Mouse (Mus musculus): ENCODE data around the gene 1110051M20Rik. TPM values are rescaled to one million over a fixed set of nuclear protein-coding genes. Genes with fewer than 3 reads are reported as not detected.

Gene 1110051M20Rik
- polyA plus RNA-seq, 1 experiment from 2014 or later, result 46.3 TPM

DNA sequence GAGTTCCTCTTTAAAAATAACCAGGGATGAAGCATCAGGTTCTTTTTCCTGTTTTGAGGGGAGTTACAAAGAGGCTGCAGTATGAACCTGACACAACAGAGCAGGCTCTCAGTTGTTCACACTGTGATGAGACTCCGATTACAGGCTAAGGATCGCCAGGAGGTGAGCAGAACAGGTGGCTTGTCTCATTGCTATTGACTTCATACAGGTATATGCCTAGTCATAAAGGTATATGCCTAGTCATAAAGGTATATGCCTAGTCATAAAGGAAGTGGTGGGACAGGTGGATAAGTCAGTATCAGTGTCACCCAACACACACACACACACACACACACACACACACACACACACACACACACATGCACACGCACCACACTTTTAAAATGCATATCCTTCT, 115.8 kb downstream of the 1110051M20Rik start:
- no peak for ATAC-seq (ENCODE audit: insufficient number of reproducible peaks, insufficient read depth, low FRiP score, low read depth)
- 96% methylated on average over 3 of the region's 3 CpGs for WGBS
- H3K9ac ChIP-seq (ENCODE audit: low read length), result no peak overlapping the region
- H3K27ac ChIP-seq (replicated peaks in 1 of 2; ENCODE audit: control insufficient read depth in 1 of 2, insufficient read depth in 1 of 2, low read depth in 2 of 2, low read length in 2 of 2), result no peak overlapping the region
- H3K36me3 ChIP-seq (ENCODE audit: control insufficient read depth, insufficient read depth, low read length), result no peaks in the 10 kb centered on the region
- no peak overlapping the region for H3K4me2 ChIP-seq (ENCODE audit: low read length)
- H3K4me3 ChIP-seq (ENCODE audit: control insufficient read depth in 1 of 2, insufficient read depth in 1 of 2, low read depth in 1 of 2, low read length in 2 of 2), result no peak overlapping the region
- H3K4me1 ChIP-seq (ENCODE audit: control insufficient read depth in 2 of 2, insufficient read depth in 2 of 2, low read length in 2 of 2), result peaks cover 0 to 4% of the 10 kb centered on the region in 2 experiments; a peak in 1 of 4 replicates
- no peaks in the 10 kb centered on the region for H3K9me3 ChIP-seq (ENCODE audit: control insufficient read depth, low read length)
- H3K27me3 ChIP-seq (ENCODE audit: control insufficient read depth, insufficient read depth, low read length), result no peaks in the 10 kb centered on the region

GRCm38 (mm10) chr2:91327968-91328728, 116.4 kb downstream of the 1110051M20Rik start:
- Histone ChIP-seq H3K9ac (ENCODE audit: low read length) (no peak overlapping the region), H3K4me1 (ENCODE audit: control insufficient read depth in 2 of 2, insufficient read depth in 2 of 2, low read length in 2 of 2) (peaks cover 0 to 4% of the 10 kb centered on the region in 2 experiments; a peak in 1 of 4 replicates), H3K27me3 (ENCODE audit: control insufficient read depth, insufficient read depth, low read length) (no peaks in the 10 kb centered on the region), H3K4me3 (ENCODE audit: control insufficient read depth in 1 of 2, insufficient read depth in 1 of 2, low read depth in 1 of 2, low read length in 2 of 2) (no peak overlapping the region), H3K4me2 (ENCODE audit: low read length) (no peak overlapping the region), H3K36me3 (ENCODE audit: control insufficient read depth, insufficient read depth, low read length) (no peaks in the 10 kb centered on the region), H3K9me3 (ENCODE audit: control insufficient read depth, low read length) (no peaks in the 10 kb centered on the region), H3K27ac (replicated peaks in 1 of 2; ENCODE audit: control insufficient read depth in 1 of 2, insufficient read depth in 1 of 2, low read depth in 2 of 2, low read length in 2 of 2) (no peak overlapping the region)
- ATAC-seq (ENCODE audit: insufficient number of reproducible peaks, insufficient read depth, low FRiP score, low read depth), result no peak
- WGBS, result 69% methylated on average over 12 of the region's 12 CpGs

DNA sequence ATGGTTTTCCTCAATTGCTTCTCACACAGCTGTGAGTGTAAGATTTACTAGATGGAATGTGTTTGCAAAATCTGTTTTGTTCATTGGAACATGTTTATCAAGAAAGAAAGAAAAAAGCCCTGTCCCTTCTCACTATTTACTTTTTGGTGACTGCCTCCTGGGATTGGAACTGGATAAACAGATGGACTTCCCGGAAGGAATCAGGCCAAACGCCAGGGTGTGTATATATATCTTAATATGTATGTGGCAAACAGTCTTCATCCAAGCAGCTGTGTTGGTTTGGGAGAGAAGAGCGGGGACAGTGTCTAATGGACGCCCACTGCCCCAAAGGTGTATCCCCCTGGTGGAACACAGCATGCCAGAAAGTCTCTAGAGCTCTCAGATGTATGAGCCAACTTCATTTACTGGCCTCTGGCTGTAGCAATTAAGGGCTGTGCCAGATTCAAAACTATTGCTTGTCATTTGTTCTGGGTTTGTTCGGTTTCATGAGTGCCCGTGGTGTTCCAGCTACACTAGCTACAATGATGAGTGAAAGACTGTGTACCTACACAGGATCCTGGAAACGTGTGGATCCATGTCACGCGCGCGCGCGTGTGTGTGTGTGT, 117.7 kb downstream of the 1110051M20Rik start:
- H3K4me2 ChIP-seq (ENCODE audit: low read length), result no peak overlapping the region
- H3K9me3 ChIP-seq (ENCODE audit: control insufficient read depth, low read length), result no peaks in the 10 kb centered on the region
- no peak for ATAC-seq (ENCODE audit: insufficient number of reproducible peaks, insufficient read depth, low FRiP score, low read depth)
- H3K27me3 ChIP-seq (ENCODE audit: control insufficient read depth, insufficient read depth, low read length), result no peaks in the 10 kb centered on the region
- no peak overlapping the region for H3K27ac ChIP-seq (replicated peaks in 1 of 2; ENCODE audit: control insufficient read depth in 1 of 2, insufficient read depth in 1 of 2, low read depth in 2 of 2, low read length in 2 of 2)
- H3K4me3 ChIP-seq (ENCODE audit: control insufficient read depth in 1 of 2, insufficient read depth in 1 of 2, low read depth in 1 of 2, low read length in 2 of 2), result no peak overlapping the region
- no peak overlapping the region for H3K9ac ChIP-seq (ENCODE audit: low read length)
- peaks cover 0 to 4% of the 10 kb centered on the region in 2 experiments; a peak in 1 of 4 replicates for H3K4me1 ChIP-seq (ENCODE audit: control insufficient read depth in 2 of 2, insufficient read depth in 2 of 2, low read length in 2 of 2)
- no peaks in the 10 kb centered on the region for H3K36me3 ChIP-seq (ENCODE audit: control insufficient read depth, insufficient read depth, low read length)
- 93% methylated on average over 13 of the region's 13 CpGs for WGBS

GRCm38 (mm10) chr2:91324761-91325421, 119.6 kb downstream of the 1110051M20Rik start:
- Histone ChIP-seq H3K4me1 (ENCODE audit: control insufficient read depth in 2 of 2, insufficient read depth in 2 of 2, low read length in 2 of 2) (peaks cover 0 to 4% of the 10 kb centered on the region in 2 experiments; a peak in 1 of 4 replicates), H3K27ac (replicated peaks in 1 of 2; ENCODE audit: control insufficient read depth in 1 of 2, insufficient read depth in 1 of 2, low read depth in 2 of 2, low read length in 2 of 2) (no peak overlapping the region), H3K4me2 (ENCODE audit: low read length) (no peak overlapping the region), H3K4me3 (ENCODE audit: control insufficient read depth in 1 of 2, insufficient read depth in 1 of 2, low read depth in 1 of 2, low read length in 2 of 2) (no peak overlapping the region), H3K36me3 (ENCODE audit: control insufficient read depth, insufficient read depth, low read length) (no peaks in the 10 kb centered on the region), H3K27me3 (ENCODE audit: control insufficient read depth, insufficient read depth, low read length) (no peaks in the 10 kb centered on the region), H3K9me3 (ENCODE audit: control insufficient read depth, low read length) (no peaks in the 10 kb centered on the region), H3K9ac (ENCODE audit: low read length) (no peak overlapping the region)
- ATAC-seq (ENCODE audit: insufficient number of reproducible peaks, insufficient read depth, low FRiP score, low read depth), result no peak
- WGBS, result 45% methylated on average over 15 of the region's 15 CpGs

DNA sequence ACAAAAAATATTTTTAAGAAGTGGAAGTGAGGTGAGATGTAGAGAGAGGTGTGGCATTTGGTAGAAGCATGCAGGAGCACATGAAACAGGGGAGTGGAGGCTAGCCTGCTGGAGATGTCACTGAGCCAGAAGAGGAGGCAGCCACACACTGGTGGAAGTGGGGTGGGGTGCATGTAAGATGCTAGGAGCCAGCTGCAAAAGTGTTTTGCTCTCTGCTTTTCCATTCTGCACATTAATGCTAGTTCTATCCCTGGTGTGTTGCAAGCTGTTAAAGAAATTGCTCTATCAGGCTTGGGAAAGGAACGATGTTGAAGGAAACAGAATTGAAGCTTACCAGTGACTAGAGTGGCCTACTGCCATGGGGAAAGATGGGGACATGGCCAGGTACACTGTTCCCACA, 120.2 kb downstream of the 1110051M20Rik start:
- Histone ChIP-seq H3K9ac (ENCODE audit: low read length) (no peak overlapping the region), H3K36me3 (ENCODE audit: control insufficient read depth, insufficient read depth, low read length) (no peaks in the 10 kb centered on the region), H3K4me1 (ENCODE audit: control insufficient read depth in 2 of 2, insufficient read depth in 2 of 2, low read length in 2 of 2) (peaks cover 0 to 4% of the 10 kb centered on the region in 2 experiments; a peak in 1 of 4 replicates), H3K27me3 (ENCODE audit: control insufficient read depth, insufficient read depth, low read length) (no peaks in the 10 kb centered on the region), H3K9me3 (ENCODE audit: control insufficient read depth, low read length) (no peaks in the 10 kb centered on the region), H3K27ac (replicated peaks in 1 of 2; ENCODE audit: control insufficient read depth in 1 of 2, insufficient read depth in 1 of 2, low read depth in 2 of 2, low read length in 2 of 2) (no peak overlapping the region), H3K4me3 (ENCODE audit: control insufficient read depth in 1 of 2, insufficient read depth in 1 of 2, low read depth in 1 of 2, low read length in 2 of 2) (no peak overlapping the region), H3K4me2 (ENCODE audit: low read length) (no peak overlapping the region)
- 88% methylated on average over 1 of the region's 1 CpGs for WGBS
- ATAC-seq (ENCODE audit: insufficient number of reproducible peaks, insufficient read depth, low FRiP score, low read depth), result no peak

- no peak for ATAC-seq (ENCODE audit: insufficient number of reproducible peaks, insufficient read depth, low FRiP score, low read depth)
- Histone ChIP-seq H3K4me2 (ENCODE audit: low read length) (no peak overlapping the region), H3K27me3 (ENCODE audit: control insufficient read depth, insufficient read depth, low read length) (no peaks in the 10 kb centered on the region), H3K27ac (replicated peaks in 1 of 2; ENCODE audit: control insufficient read depth in 1 of 2, insufficient read depth in 1 of 2, low read depth in 2 of 2, low read length in 2 of 2) (no peak overlapping the region), H3K4me3 (ENCODE audit: control insufficient read depth in 1 of 2, insufficient read depth in 1 of 2, low read depth in 1 of 2, low read length in 2 of 2) (no peak overlapping the region), H3K36me3 (ENCODE audit: control insufficient read depth, insufficient read depth, low read length) (no peaks in the 10 kb centered on the region), H3K4me1 (ENCODE audit: control insufficient read depth in 2 of 2, insufficient read depth in 2 of 2, low read length in 2 of 2) (no peaks in the 10 kb centered on the region), H3K9ac (ENCODE audit: low read length) (no peak overlapping the region), H3K9me3 (ENCODE audit: control insufficient read depth, low read length) (no peaks in the 10 kb centered on the region)
- 81% methylated on average over 4 of the region's 4 CpGs for WGBS
Observed at GRCm38 (mm10) chr2:91322490-91322889, 122.0 kb downstream of the 1110051M20Rik start.

- H3K4me3 ChIP-seq (ENCODE audit: control insufficient read depth in 1 of 2, insufficient read depth in 1 of 2, low read depth in 1 of 2, low read length in 2 of 2), result no peak overlapping the region
- no peak overlapping the region for H3K9ac ChIP-seq (ENCODE audit: low read length)
- no peaks in the 10 kb centered on the region for H3K4me1 ChIP-seq (ENCODE audit: control insufficient read depth in 2 of 2, insufficient read depth in 2 of 2, low read length in 2 of 2)
- H3K27ac ChIP-seq (replicated peaks in 1 of 2; ENCODE audit: control insufficient read depth in 1 of 2, insufficient read depth in 1 of 2, low read depth in 2 of 2, low read length in 2 of 2), result no peak overlapping the region
- no peaks in the 10 kb centered on the region for H3K9me3 ChIP-seq (ENCODE audit: control insufficient read depth, low read length)
- 86% methylated on average over 2 of the region's 2 CpGs for WGBS
- H3K27me3 ChIP-seq (ENCODE audit: control insufficient read depth, insufficient read depth, low read length), result no peaks in the 10 kb centered on the region
- no peak for ATAC-seq (ENCODE audit: insufficient number of reproducible peaks, insufficient read depth, low FRiP score, low read depth)
- H3K36me3 ChIP-seq (ENCODE audit: control insufficient read depth, insufficient read depth, low read length), result no peaks in the 10 kb centered on the region
- H3K4me2 ChIP-seq (ENCODE audit: low read length), result no peak overlapping the region
Observed at GRCm38 (mm10) chr2:91321923-91322322, 122.6 kb downstream of the 1110051M20Rik start.
